Mouse (Mus musculus) left cerebral cortex, postnatal 25 days (tissue): ENCODE measurements around the gene Ttc28. TPM values are rescaled to one million over a fixed set of nuclear protein-coding genes. Genes with fewer than 3 reads are reported as not detected.
A peak's percentile ranks its signal among the peaks of the same experiment; 100 is the strongest.

ENCODE experiments used
- DNase-seq, 2 experiments: peaks; one replicate each; pipeline ENCODE4 v3.0.0; 2022; ENCODE audit warnings: low spot score in 2 of 2, mixed read lengths in 1 of 2
- intact Hi-C: fragments of 180-260 bp; cut with DNase I; formaldehyde crosslinking; loops from one replicate; pipeline ENCODE4 v1.15.1; 2025
- total RNA-seq, 2 experiments: library from RNA; stranded (reverse); gene quantifications; 2 replicates each; pipeline ENCODE4 v1.2.3; 2021

Ttc28 gene
- total RNA-seq, 2 experiments from 2014 or later: 11.6 to 13.2 TPM

GRCm38 (mm10) chr5:111113694-111114375 lies 234.2 kb downstream of the Ttc28 start:
- no peak for DNase-seq
- intact Hi-C loops: no loop called here

GRCm38 (mm10) chr5:111114597-111114996 lies 235.0 kb downstream of the Ttc28 start:
- intact Hi-C loops: no loop called here
- DNase-seq: no peak

GRCm38 (mm10) chr5:111115519-111116350 lies 236.1 kb downstream of the Ttc28 start:
- intact Hi-C loops: no loop called here
- no peak for DNase-seq

DNA sequence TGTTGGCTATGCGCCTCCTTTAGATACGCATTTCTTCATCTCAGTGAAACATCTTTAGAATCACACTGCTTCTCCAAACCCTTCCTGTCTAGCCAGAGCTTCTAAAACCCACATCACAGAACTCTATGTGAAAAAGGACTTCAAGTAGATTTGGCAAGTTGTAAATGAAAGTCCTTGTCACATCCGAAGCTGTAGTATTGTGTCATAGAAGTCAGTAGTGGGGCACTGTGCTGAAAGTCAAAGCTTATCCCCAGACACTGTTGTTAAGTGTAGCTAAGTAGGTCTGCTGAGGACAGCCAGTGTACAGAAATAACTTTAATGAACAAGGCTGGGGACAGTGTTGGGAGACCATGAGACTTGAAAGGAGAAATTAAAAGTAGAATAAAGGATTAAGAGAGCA lies 240.2 kb downstream of the Ttc28 start:
- intact Hi-C loops: no loop called here
- no peak for DNase-seq

DNA sequence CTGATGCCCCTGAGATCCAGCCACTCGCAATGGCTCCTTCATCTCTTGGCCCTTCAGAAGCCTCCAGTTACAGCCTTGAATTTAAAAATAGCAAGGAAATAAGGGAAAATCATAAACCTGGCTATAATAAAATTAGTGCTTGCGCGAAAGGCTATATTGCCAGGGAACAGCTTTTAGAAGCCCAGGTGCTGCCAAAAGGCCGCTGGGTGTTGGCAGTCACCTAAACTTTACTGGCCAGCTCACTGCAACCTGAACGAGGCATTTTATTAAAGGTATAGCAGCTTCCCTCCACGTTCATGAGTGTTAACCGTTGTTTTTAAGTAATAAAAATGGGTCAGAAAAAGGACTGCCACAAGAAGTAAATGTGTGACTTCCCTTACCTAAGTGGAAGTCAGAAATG lies 240.7 kb downstream of the Ttc28 start:
- intact Hi-C loops: no loop called here
- no peak for DNase-seq

GRCm38 (mm10) chr5:111120705-111121420 lies 241.3 kb downstream of the Ttc28 start:
- no peak for DNase-seq
- intact Hi-C loops: no loop called here

GRCm38 (mm10) chr5:111122332-111123049 lies 242.9 kb downstream of the Ttc28 start:
- DNase-seq: no peak
- intact Hi-C loops: no loop called here

DNA sequence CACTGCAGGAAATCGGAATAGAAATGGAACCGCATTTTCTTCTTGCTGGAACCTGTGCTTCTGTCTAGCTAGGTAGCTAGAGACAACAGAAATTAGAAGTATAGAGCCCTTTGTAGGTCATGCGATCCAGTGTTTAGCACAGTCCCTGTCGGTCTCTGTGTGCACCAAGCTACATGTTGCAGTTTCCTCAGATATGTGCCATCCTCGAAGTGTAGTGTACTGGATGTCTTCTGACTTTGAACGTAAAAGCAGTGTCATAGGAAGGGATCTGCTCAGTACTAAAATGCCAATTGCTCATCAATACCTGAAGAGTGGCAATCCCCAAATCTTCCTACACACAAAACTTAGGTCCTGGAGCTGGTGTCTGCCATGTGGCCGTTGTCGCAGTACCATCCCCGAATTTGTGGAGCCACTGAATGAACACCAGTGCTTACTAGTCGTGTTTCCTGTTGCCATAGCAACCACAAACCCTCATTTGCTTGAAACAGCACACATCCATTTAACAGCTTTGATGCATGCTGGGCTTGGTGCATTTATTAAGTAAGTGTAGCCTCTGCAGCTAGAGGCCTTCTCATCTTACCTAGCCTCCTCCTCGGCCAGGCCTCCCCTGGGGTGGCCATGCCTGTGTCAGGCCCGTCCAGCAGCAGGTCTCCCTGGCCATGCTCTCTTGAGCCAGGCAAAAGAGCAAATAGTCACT lies 243.6 kb downstream of the Ttc28 start:
- peak; percentile 52 to 66 for DNase-seq
- intact Hi-C loops: no loop called here

- DNase-seq: no peak
- intact Hi-C loops: no loop called here
These were observed 245.1 kb downstream of the Ttc28 start for GRCm38 (mm10) chr5:111124620-111125200.

GRCm38 (mm10) chr5:111125746-111126145 lies 246.1 kb downstream of the Ttc28 start:
- intact Hi-C loops: no loop called here
- DNase-seq: no peak

GRCm38 (mm10) chr5:111127786-111128185 lies 248.2 kb downstream of the Ttc28 start:
- DNase-seq: no peak
- intact Hi-C loops: no loop called here

DNA sequence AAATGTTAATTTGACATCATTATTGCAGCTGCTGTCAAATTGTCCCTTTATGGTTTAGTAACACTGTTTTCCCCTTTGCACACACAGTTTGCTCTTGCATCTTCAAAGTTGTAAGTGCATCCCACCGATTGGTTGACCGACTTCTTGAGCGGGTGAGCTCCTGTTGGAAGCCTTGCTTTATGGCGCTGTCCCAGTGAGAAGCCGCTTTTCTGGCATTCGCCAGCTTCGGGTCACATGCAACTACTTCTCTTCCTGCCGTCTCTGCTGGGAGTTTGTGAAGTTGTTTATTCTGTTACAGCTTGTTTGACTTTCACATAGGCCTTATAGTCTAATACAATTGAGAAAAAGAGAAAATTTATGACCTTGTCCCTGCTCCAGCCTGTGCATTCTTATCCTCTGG lies 250.5 kb downstream of the Ttc28 start:
- DNase-seq: no peak
- intact Hi-C loops: no loop called here

- DNase-seq: no peak
- intact Hi-C loops: no loop called here
These were observed 252.0 kb downstream of the Ttc28 start for GRCm38 (mm10) chr5:111131561-111131960.

GRCm38 (mm10) chr5:111133150-111133549 lies 253.5 kb downstream of the Ttc28 start:
- DNase-seq: no peak
- intact Hi-C loops: no loop called here

- DNase-seq: no peak
- intact Hi-C loops: no loop called here
These were observed 254.2 kb downstream of the Ttc28 start for GRCm38 (mm10) chr5:111133754-111134153.

DNA sequence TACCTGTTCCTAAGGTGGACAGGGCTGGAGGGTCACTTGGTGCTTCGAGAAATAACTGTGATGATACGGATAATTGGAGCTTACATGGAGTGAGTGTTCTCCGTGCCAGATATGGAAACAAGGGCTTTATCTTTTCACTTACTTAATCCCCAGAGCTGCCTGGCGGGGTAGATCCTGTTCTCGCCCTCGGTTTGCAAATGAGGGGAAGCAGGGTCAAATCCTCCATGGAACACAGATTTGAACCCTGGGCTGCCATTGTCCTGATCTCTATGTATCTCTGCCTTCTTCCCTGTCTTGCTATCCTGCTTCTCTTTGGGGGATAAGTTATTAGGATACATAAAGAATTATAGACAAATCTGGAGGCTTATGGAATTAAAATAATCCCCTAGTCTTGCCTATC lies 257.7 kb downstream of the Ttc28 start:
- DNase-seq: no peak
- intact Hi-C loops: no loop called here

DNA sequence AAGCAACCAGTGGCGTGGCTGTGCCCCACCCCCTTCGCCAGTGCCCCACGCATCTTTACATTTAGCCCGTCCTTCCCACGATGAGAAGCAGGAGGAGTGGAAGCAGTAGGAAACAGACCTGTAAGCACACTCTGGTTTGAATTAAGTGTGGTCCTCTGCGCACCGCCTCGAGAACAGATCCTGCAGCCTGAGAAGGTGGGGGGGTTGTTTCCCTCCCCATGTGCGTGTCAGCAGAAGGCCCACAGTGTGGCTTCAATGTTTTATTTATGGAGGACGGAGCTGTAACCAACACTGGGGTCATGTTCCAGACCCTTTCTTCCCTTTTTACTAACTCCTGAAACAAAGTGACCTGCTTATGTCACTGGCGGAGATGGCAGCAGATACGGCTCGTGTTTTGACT lies 258.1 kb downstream of the Ttc28 start:
- intact Hi-C loops: no loop called here
- no peak for DNase-seq

DNA sequence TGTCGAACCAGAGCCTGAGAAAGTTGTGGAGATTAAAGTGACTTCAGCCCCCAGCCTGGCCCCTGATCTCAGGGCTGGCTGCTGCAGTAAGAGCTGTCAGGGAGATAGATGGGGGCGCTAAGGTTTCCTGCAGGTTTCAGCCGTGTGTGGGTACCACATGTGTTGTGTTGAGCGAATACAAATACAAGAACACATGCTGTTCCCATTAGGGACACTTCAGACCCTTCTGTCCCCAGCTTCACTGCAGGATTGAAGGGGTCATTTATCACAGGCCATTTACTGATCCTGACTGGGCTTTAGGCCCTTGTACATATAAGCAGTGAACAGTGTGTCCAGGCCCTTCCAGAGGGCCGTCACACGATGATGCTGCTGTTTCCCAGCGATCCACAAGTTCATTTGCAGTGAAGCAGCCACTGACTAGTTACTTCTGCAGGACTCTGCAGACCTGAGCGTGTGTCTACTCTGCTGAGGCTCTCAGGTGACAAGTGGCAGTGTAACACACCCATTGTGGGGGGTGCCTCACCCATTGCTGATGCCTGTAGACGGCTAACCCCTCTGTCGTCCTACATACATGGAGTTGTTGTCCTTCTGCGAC lies 258.7 kb downstream of the Ttc28 start:
- intact Hi-C loops: no loop called here
- DNase-seq: no peak
